Mouse (Mus musculus): ENCODE measurements around the gene Mzt1. TPM values are rescaled to one million over a fixed set of nuclear protein-coding genes. Genes with fewer than 3 reads are reported as not detected.
"Not testable (repeated sequence)": the region's sequence is repeated elsewhere in the genome, so short reads cannot be mapped to it uniquely, and the experiment has no call there.

The Mzt1 gene
- total and polyA plus RNA-seq, 3 experiments = 18.8 to 42.3 (median 38.2) TPM

GRCm38 (mm10) chr14:99041416-99041815 is 4.5 kb downstream of the Mzt1 start:
- no peak overlapping the region for H3K4me3 ChIP-seq
- peaks cover 8% of the 10 kb centered on the region for H3K36me3 ChIP-seq (ENCODE audit: control insufficient read depth, insufficient read depth, low read length)
- no peaks in the 10 kb centered on the region for H3K27me3 ChIP-seq (ENCODE audit: control insufficient read depth, insufficient read depth, low read length)
- peaks cover 4% of the 10 kb centered on the region for H3K79me2 ChIP-seq (replicated peaks; ENCODE audit: control insufficient read depth, insufficient read depth, low read length)
- H3K9ac ChIP-seq (ENCODE audit: low read depth, low read length) = 0 out of 2 replicates have a peak overlapping the region, but pooled peaks have one; percentile 22
- TF ChIP-seq EP300 (IDR thresholded peaks at IDR 0.05; ENCODE audit: insufficient read depth, low read depth, low read length) = no peak
- no peak overlapping the region for H3K27ac ChIP-seq
- WGBS = 24% methylated on average over 4 of the region's 4 CpGs
- intact Hi-C loops (cut with DNase I) = no loop called here
- no peak for DNase-seq
- H3K4me1 ChIP-seq (ENCODE audit: control insufficient read depth, insufficient read depth, low read length) = peaks cover 8% of the 10 kb centered on the region

GRCm38 (mm10) chr14:99039308-99039707 is 6.6 kb downstream of the Mzt1 start:
- H3K27me3 ChIP-seq (ENCODE audit: control insufficient read depth, insufficient read depth, low read length); intact Hi-C loops (cut with DNase I); H3K36me3 ChIP-seq (ENCODE audit: control insufficient read depth, insufficient read depth, low read length); H3K9ac ChIP-seq (ENCODE audit: low read depth, low read length); H3K4me1 ChIP-seq (ENCODE audit: control insufficient read depth, insufficient read depth, low read length); H3K27ac ChIP-seq; H3K79me2 ChIP-seq (replicated peaks; ENCODE audit: control insufficient read depth, insufficient read depth, low read length); DNase-seq; H3K4me3 ChIP-seq: not testable (repeated sequence)
- 63% methylated on average over 5 of the region's 5 CpGs for WGBS

GRCm38 (mm10) chr14:99037703-99038102 is 8.2 kb downstream of the Mzt1 start:
- no peak overlapping the region for H3K27ac ChIP-seq
- H3K36me3 ChIP-seq (ENCODE audit: control insufficient read depth, insufficient read depth, low read length) = peaks cover 9% of the 10 kb centered on the region
- H3K27me3 ChIP-seq (ENCODE audit: control insufficient read depth, insufficient read depth, low read length) = no peaks in the 10 kb centered on the region
- peaks cover 2% of the 10 kb centered on the region for H3K4me1 ChIP-seq (ENCODE audit: control insufficient read depth, insufficient read depth, low read length)
- TF ChIP-seq CTCF (IDR thresholded peaks at IDR 0.05) (no peak), EP300 (IDR thresholded peaks at IDR 0.05; ENCODE audit: insufficient read depth, low read depth, low read length) (no peak), POLR2A (IDR thresholded peaks at IDR 0.05; ENCODE audit: insufficient read depth, low read depth, low read length) (no peak)
- intact Hi-C loops (cut with DNase I) = no loop called here
- peaks cover 2% of the 10 kb centered on the region; the same call in 1 of the 2 replicates for H3K79me2 ChIP-seq (replicated peaks; ENCODE audit: control insufficient read depth, insufficient read depth, low read length)
- H3K4me3 ChIP-seq = no peak overlapping the region
- H3K9ac ChIP-seq (ENCODE audit: low read depth, low read length) = no peak overlapping the region
- WGBS = 81% methylated on average over 2 of the region's 2 CpGs
- DNase-seq = no peak

GRCm38 (mm10) chr14:99036039-99036438 is 9.9 kb downstream of the Mzt1 start:
- no peaks in the 10 kb centered on the region; the same call in 1 of the 2 replicates for H3K4me1 ChIP-seq (ENCODE audit: control insufficient read depth, insufficient read depth, low read length)
- H3K9ac ChIP-seq (ENCODE audit: low read depth, low read length) = no peak overlapping the region
- intact Hi-C loops (cut with DNase I) = no loop called here
- no peak for DNase-seq
- 66% methylated on average over 4 of the region's 4 CpGs for whole genome bisulfite sequencing
- TF ChIP-seq CTCF (IDR thresholded peaks at IDR 0.05) (no peak), POLR2A (IDR thresholded peaks at IDR 0.05; ENCODE audit: insufficient read depth, low read depth, low read length) (no peak), EP300 (IDR thresholded peaks at IDR 0.05; ENCODE audit: insufficient read depth, low read depth, low read length) (no peak)
- no peaks in the 10 kb centered on the region for H3K79me2 ChIP-seq (replicated peaks; ENCODE audit: control insufficient read depth, insufficient read depth, low read length)
- no peaks in the 10 kb centered on the region for H3K27me3 ChIP-seq (ENCODE audit: control insufficient read depth, insufficient read depth, low read length)
- H3K36me3 ChIP-seq (ENCODE audit: control insufficient read depth, insufficient read depth, low read length) = peaks cover 5% of the 10 kb centered on the region
- H3K4me3 ChIP-seq = no peak overlapping the region
- no peak overlapping the region for H3K27ac ChIP-seq

GRCm38 (mm10) chr14:99034851-99035250 is 11.1 kb downstream of the Mzt1 start:
- 94% methylated on average over 8 of the region's 8 CpGs for WGBS
- intact Hi-C loops (cut with DNase I); DNase-seq; H3K9ac ChIP-seq (ENCODE audit: low read depth, low read length); H3K79me2 ChIP-seq (replicated peaks; ENCODE audit: control insufficient read depth, insufficient read depth, low read length); H3K4me3 ChIP-seq; H3K4me1 ChIP-seq (ENCODE audit: control insufficient read depth, insufficient read depth, low read length); H3K27me3 ChIP-seq (ENCODE audit: control insufficient read depth, insufficient read depth, low read length); H3K36me3 ChIP-seq (ENCODE audit: control insufficient read depth, insufficient read depth, low read length); H3K27ac ChIP-seq: not testable (repeated sequence)

GRCm38 (mm10) chr14:99032596-99032995 is 13.3 kb downstream of the Mzt1 start:
- intact Hi-C loops (cut with DNase I) = no loop called here

More at GRCm38 (mm10) chr14:99032596-99032995, 13.3 kb downstream of the Mzt1 start:
- Histone ChIP-seq H3K4me3 (no peak overlapping the region), H3K27me3 (ENCODE audit: control insufficient read depth, insufficient read depth, low read length) (no peaks in the 10 kb centered on the region), H3K27ac (no peak overlapping the region), H3K4me1 (ENCODE audit: control insufficient read depth, insufficient read depth, low read length) (no peaks in the 10 kb centered on the region), H3K9ac (ENCODE audit: low read depth, low read length) (no peak overlapping the region), H3K36me3 (ENCODE audit: control insufficient read depth, insufficient read depth, low read length) (peaks cover 3% of the 10 kb centered on the region), H3K79me2 (replicated peaks; ENCODE audit: control insufficient read depth, insufficient read depth, low read length) (no peaks in the 10 kb centered on the region)
- no peak for DNase-seq
- no peak for TF ChIP-seq POLR2A (IDR thresholded peaks at IDR 0.05; ENCODE audit: insufficient read depth, low read depth, low read length)
- TF ChIP-seq EP300 (IDR thresholded peaks at IDR 0.05; ENCODE audit: insufficient read depth, low read depth, low read length) = no peak
- no peak for TF ChIP-seq CTCF (IDR thresholded peaks at IDR 0.05)
- 82% methylated on average over 5 of the region's 5 CpGs for WGBS
